Mouse (Mus musculus) heart, postnatal 10 days (tissue): Measurements from ENCODE around the gene Prkaca. TPM values are rescaled to one million over a fixed set of nuclear protein-coding genes. Genes with fewer than 3 reads are reported as not detected.

Experiments
- DNase-seq, 2 experiments: peaks; one replicate each; pipeline ENCODE4 v3.0.0; 2021
- intact Hi-C: fragments of 180-260 bp; cut with DNase I; formaldehyde crosslinking; loops from one replicate; pipeline ENCODE4 v1.15.1; 2025
- microRNA-seq, 2 experiments: library from miRNA; unstranded; fragments of <30 nt; microRNA quantifications; one replicate each; pipeline ENCODE4 v1.2.0; 2022
- total RNA-seq, 2 experiments: library from RNA; stranded (reverse); gene quantifications; 2 replicates each; pipeline ENCODE4 v1.2.3; 2021

The Prkaca gene
- total RNA-seq, 2 experiments from 2014 or later: 398 to 429 TPM

DNA sequence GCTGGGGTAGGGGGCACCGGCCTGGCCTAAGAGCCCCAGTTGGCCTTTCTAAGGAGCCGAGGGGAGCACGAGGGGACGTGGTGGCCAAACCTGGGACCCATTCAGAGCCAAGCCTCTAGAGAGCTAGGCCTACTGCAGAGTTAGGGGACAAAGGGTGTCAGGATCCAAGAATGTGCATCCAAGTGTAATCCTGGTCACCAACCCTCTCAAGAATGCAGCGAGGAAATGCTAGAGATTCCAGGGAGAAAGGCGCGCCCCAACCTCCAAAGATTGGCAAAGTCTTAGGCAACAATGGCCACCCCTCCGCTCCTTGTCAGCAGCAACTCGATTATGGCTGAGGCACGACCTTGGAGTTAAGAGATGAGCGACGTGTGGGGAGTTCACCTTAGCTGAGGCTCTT, 48.8 kb downstream of the Prkaca start:
- intact Hi-C loops: loop anchor here (5.0 kb wide), 1 partner anchor 206 kb away; no protein-coding TSS in a partner anchor
- DNase-seq: no peak

DNA sequence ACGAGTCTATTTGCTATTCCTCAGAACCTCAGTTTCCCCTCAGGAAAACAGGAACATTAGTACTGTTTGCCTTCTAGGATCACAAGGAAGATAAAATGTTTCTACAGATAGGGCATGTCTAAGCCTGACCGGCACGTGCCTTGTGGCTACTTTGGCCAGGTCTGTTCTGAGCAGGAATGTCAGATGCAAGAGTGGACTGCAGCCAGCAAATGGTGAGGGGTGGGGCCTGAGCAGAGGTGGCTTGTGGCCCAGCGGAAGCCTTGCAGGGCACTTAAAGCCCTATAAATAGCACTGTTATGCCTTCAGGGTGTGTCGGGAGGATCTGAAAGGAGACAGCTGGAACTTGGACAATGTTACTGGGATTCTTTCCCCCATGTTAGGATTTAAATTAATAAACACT, 50.3 kb downstream of the Prkaca start:
- intact Hi-C loops: loop anchor here (5.0 kb wide), 1 partner anchor 204 kb away; no protein-coding TSS in a partner anchor
- peak; percentile 90 to 92 for DNase-seq

DNA sequence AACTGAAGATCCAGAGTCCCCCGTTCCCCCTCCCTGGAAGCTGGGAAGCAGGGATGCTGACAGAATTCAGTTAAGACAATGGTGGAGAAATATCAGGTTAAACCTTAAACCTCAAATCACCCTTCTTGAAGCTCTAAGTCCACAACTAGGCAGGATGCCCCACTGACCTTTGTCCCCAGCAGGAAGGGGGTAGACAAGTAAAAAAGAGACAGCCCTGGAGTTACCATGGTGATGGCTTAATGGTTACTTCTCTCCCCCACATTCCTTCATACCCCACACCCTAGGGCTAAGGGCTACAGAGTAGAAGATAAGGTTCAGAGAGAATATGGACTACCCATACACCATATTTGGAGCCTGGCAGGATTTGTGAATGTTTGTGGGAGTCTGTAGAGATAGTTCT, 50.8 kb downstream of the Prkaca start:
- intact Hi-C loops: loop anchor here (5.0 kb wide), 1 partner anchor 204 kb away; no protein-coding TSS in a partner anchor
- DNase-seq: no peak

DNA sequence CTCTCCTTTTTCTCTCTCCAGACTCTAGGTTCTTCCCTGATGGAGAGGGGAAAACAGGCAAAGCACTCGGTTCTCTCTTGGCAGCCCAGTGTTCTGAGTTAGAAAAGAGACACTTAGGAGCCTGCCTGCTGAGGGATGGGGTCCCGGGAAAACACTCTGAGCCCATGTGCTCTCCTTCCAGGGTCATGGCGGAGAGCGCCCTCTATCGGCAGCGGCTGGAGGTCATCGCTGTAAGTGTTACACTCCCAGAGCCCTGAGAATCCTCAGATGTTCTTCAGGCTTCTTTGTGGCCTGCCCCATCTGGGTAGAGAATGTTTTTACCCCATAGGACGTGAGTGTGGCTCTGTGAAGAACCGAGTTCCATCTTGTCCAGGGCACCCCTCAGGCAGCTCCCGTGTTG, 51.4 kb downstream of the Prkaca start:
- intact Hi-C loops: loop anchor here (5.0 kb wide), 1 partner anchor 203 kb away; no protein-coding TSS in a partner anchor
- DNase-seq: peak; percentile 59 to 75

DNA sequence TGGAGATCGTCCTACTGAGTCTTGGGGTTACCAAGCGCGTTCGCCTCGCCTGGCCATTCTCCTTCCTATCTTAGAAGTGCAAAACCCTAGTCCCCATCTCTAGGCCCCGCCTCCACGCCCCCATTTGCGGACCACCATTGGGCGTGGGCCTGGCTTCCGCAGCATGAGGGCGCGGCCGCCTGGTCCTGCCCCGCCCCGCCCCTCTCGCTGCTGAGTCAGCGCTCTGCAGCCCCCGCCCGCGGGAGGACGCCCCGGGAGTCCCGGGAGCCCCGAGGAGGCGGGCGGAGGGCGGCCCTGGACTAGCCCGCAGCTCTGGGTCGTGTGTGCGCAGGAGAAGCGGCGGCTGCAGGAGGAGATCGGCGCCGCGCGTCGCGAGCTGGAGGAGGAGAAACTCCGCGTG, 53.1 kb downstream of the Prkaca start:
- peak in 1 of 2 experiments; percentile 55 for DNase-seq
- intact Hi-C loops: no loop called here

DNA sequence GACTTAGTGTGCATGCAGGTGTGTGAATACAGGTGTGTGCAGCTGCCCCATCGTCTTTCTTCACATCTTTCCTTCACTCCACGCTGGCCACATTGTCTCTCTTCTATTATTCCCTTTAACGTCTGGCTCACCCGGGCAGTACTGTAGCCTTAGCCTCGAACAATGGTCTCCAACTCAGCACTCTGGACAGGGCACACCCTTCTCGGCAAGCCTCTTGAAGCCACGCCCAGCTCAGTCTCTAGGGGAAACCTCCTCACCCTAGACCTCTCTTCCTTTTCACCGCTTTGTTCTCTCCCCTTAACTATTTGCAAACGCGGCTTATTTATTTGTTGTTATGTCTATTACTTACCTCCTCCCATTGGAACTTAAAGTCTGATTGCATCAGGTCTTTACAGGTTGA, 54.7 kb downstream of the Prkaca start:
- intact Hi-C loops: no loop called here

DNA sequence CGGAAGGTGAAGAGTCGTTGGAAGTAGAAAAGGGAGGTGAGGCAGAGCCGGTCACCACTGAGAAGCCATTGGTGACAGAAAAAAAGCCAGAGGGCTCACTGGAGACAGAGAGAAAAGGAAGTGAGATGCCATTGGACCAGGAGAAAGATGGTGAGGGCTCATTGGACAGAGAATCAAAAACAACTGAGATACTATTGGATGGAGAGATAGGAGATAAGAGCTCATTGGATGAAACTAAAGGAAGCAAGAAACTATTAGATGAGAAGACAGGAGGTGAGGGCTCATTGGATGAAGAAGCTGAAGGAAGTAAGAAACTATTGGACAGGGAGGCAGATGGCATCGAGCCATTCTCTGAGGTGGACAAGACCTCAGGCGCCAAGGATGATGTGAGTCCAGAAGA, 56.5 kb downstream of the Prkaca start:
- intact Hi-C loops: no loop called here
- no peak for DNase-seq

More for the DNA sequence above, 54.7 kb downstream of the Prkaca start:
- DNase-seq: no peak

DNA sequence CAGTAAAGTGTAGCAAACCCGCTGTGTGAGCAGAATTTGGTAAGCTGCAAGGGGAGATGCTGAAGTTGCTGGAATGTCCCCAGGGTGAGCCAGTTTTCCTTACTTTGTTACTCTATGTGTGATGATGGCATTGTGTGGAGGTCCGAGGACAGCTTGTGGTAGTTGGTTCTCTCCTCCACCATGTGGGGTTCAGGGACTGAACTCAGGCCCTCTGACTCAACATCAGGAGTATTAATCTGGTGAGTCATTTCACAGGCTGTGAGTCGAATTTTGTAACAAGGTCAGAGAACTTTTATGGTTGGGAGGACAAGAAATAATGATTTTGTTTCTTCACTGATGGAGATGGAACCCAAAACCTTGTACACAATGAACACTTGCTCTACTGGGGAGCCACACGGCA, 60.0 kb downstream of the Prkaca start:
- intact Hi-C loops: no loop called here
- no peak for DNase-seq

DNA sequence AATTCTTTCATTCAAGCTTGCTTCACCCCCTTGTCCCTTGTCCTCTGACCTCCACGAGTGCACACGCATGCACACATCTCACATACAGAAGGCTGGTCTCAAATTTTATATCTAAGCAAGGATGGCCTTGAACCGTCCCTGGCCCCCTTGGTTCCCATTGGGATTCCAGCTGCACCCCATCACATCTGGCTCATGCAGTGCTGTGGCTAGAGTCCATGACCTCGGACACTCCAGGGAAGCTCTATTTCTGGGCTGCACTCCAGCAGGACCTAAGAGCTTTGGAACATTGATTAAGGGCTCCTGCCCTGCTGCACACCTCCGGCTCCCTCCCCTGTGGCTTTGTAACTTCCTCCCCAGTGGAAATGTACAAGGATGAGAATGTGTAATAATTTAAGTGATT, 65.2 kb downstream of the Prkaca start:
- intact Hi-C loops: loop anchor here (5.0 kb wide), 1 partner anchor 54 kb away; no protein-coding TSS in a partner anchor
- peak; percentile 68 to 71 for DNase-seq

DNA sequence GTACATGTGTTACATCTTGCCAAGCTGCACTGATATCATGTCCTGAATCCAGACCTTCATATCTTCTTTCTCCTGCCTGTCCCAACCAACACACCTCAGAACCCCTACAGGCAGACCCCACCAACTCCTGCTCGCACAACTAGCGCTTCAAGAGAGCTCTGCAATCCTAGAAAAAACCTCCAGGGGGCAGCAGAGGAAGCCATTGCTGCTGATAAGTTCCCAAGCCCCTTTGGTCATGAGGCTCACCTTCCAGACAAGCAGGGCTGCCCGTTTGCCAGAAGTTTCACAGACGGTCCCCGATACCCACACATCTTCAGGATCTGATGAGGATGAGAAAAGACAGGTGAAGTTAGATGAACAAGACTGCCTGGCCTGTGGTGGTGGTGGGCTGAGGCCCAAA, 66.3 kb downstream of the Prkaca start:
- intact Hi-C loops: loop anchor here (1.0 to 5.0 kb wide), 2 partner anchors 53 to 246 kb away; no protein-coding TSS in a partner anchor
- peak; percentile 82 to 87 for DNase-seq

DNA sequence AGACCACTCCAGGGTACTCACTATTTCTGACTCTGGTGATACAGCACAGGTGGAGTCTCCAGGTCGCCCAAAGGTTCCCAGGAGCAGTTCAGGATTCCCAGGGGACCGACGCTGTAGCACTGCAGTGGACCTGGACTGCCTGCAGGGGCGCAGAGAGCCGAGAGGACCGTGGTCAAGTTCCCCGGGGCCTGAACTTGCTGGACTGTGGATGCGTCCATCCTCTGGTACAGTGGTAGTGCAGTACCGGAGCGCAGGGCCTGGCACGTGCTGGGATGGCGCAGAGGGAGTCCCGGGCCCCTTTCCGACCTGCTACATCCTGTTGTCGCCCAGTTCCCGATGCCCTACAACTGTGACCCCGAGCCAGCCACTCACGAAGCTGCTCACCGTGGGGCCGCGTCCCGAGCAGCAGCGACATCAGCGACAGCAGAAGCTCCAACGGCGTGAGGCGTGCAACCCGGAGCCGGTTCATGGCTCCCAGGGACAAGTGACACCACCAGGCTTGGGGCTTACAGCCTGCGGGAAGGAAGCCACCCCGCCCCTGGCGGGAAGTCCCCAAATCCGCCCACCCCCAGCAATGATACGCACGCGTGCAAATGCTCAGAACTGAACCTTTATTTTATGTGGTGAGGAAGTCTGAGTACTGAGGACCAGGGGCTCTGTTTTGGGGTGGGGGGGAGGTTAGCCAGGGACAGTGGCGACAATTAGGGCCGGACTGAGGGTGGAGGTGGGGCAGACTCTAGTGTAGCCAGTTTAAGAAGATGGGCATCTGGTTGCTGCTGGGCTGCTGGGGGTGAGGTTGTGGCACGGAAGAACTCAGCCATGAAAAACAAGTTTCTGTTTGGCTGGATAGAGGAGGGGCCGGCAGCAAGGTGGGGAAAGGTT, 69.5 kb downstream of the Prkaca start, which contains the start of gene Il27ra:
Gene Il27ra (minus strand): TSS at position 524 of the 882 bp plus-strand sequence.
- DNase-seq: peak; percentile 79 to 86
- intact Hi-C loops: loop anchor here (2.0 to 5.0 kb wide), 2 partner anchors 22 to 315 kb away; partner anchors contain the start of gene Gm10643

DNA sequence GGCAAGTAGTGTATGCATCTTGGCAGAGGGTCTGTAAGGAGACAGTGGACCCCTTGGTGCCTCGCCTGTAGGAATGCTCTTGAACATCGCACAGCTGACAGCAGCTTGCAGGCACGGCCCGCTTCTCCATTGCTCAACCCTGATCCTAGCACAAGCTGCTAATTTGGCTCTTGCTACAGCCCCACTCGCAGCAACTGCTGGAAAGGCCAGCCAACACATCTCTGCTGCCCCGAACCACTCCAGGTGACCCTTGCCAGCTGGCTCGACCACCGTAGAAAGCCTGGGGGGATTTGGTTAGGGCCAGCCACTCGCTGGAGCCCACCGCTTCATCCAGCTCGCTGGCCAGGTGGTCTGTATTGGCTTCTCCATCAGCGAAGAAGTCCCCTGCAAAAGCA, 70.2 kb downstream of the Prkaca start:
- peak; percentile 41 to 47 for DNase-seq
- intact Hi-C loops: loop anchor here (2.0 to 5.0 kb wide), 2 partner anchors 22 to 314 kb away; partner anchors contain the start of gene Gm10643

DNA sequence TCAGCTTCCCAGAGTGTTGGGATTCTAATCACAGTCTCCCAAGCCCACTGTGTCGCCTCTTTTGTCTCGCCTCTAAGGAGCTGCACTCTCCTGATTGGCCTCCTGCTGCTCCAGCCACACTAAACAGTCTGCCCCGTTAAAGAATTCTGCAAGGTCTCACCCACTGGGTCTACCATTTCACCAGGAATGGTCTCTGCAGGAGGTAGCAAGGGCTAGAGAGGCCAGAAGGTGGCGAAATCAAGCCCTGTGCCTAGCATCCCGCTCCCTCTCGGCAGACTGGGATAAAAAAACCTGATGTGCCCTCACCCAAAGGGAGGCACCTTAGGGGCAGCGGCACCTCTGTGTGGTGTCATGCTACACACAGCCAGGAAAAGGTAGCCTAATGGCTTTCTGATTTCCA, 71.3 kb downstream of the Prkaca start:
- DNase-seq: no peak
- intact Hi-C loops: loop anchor here (5.0 kb wide), 1 partner anchor 313 kb away; no protein-coding TSS in a partner anchor

DNA sequence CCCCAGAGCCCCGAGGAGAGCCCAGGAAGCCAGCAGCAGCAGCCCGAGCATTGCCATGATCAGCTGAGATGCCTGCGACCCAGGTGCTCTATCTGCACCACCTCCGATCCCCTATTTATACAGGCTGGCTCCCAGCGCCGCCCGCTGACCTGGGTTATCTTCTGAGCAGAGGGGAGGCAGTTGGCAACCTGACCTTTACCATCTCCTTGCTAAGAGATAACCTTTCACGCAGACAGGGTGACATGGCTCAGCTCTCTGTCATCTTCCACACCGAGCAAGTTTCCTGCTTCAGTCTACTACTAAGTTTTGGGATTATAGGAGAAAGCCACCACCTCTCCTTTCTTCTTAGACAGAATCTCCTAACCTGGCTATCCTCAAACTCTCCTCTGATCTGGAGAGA, 72.1 kb downstream of the Prkaca start, which contains the start of gene Rln3:
Gene Rln3 (minus strand): TSS at position 101 of the 400 bp plus-strand sequence.
- intact Hi-C loops: loop anchor here (5.0 kb wide), 1 partner anchor 312 kb away; no protein-coding TSS in a partner anchor
- DNase-seq: no peak

Small RNA genes lying within 50 kb of the gene (microRNA-seq; reads per million reads assigned to microRNA genes)
- gene Gm44330 (0 reads per million in 2 experiments), gene Gm44450 (0 to 0.24 reads per million in 2 experiments), gene Mir1199 (1.2 to 3.8 reads per million in 2 experiments), gene Mir8111 (3.5 to 4.5 reads per million in 2 experiments)

Other genes with a start within 250 kb of the Prkaca start
- 10 to 100 TPM; 66.0 to 68.1 TPM for gene Adgre5, start 231.7 kb upstream of the Prkaca start, total RNA-seq
- gene Adgrl1, start 72.9 kb upstream of the Prkaca start, total RNA-seq: 10 to 100 TPM; 29.8 to 29.9 TPM
- under 1 TPM; 0.20 to 0.22 TPM for gene Gm10644, start 17.8 kb upstream of the Prkaca start, total RNA-seq
- 1 to 10 TPM; 7.6 to 7.8 TPM for gene Asf1b, start 17.5 kb upstream of the Prkaca start, total RNA-seq
- 10 to 100 TPM; 30.6 to 39.0 TPM for gene Samd1, start 24.7 kb downstream of the Prkaca start, total RNA-seq
- gene 1700067K01Rik, start 28.5 kb downstream of the Prkaca start, total RNA-seq: not detected
- 1 to 10 TPM in 1 of 2 experiments, under 1 TPM in 1; 0.62 to 1.4 TPM for gene 2210011C24Rik, start 39.2 kb downstream of the Prkaca start, total RNA-seq
- gene Palm3, start 48.5 kb downstream of the Prkaca start, total RNA-seq: under 1 TPM; 0.19 to 0.20 TPM
- gene Il27ra, start 69.6 kb downstream of the Prkaca start, total RNA-seq: 1 to 10 TPM; 5.9 to 6.0 TPM
- gene Rln3, start 72.0 kb downstream of the Prkaca start, total RNA-seq: not detected
- gene Gm10643, start 92.1 kb downstream of the Prkaca start, total RNA-seq: 1 to 10 TPM; 3.3 to 4.3 TPM
- gene Rfx1, start 93.8 kb downstream of the Prkaca start, total RNA-seq: 10 to 100 TPM; 12.4 to 15.4 TPM
- gene Dcaf15, start 131.8 kb downstream of the Prkaca start, total RNA-seq: 10 to 100 TPM; 13.7 to 13.9 TPM
- gene Podnl1, start 153.0 kb downstream of the Prkaca start, total RNA-seq: under 1 TPM in 1 of 2 experiments, not detected in 1; 0.12 TPM
- 10 to 100 TPM; 13.3 to 14.1 TPM for gene Cc2d1a, start 174.9 kb downstream of the Prkaca start, total RNA-seq
- gene 4930432K21Rik, start 175.0 kb downstream of the Prkaca start, total RNA-seq: under 1 TPM; 0.22 to 0.32 TPM
- gene Nanos3, start 212.2 kb downstream of the Prkaca start, total RNA-seq: 1 to 10 TPM; 3.6 to 4.1 TPM